In the genomic region with DNA sequence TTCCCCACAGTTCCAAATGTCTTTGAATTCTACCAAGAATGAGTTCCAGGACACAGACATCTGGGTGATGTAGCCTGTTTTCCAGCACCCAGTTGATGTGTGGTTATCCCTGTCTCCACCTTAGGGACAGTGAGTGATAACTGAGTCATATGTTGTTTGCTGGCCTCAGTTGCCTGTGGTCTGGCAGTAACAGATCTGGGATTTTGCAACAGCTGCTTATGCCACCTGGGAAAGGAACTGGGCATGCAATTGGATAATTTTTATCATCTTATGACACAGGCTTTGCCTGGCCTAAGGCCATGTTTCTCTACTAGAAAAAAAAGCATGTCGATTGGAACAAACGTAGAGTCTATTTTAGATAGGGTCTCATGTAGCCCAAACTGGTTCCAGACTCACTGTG, we compare ENCODE assay signal across 17 mouse cellular contexts. TPM values are rescaled to one million over a fixed set of nuclear protein-coding genes. Genes with fewer than 3 reads are reported as not detected.
DNase-seq lines count a peak whose midpoint lies in the region.
"Had no signal": no experiment of that assay in that cellular context is flagged by ENCODE, and none has a peak within 500 bp of the region (broad histone marks: within the 10 kb centered on the region; RNA-seq: fewer than 3 reads in every experiment).

No protein-coding gene starts in this region.

- intact Hi-C loops in left cerebral cortex, postnatal 14 days (cut with DNase I) = no loop called here
- intact Hi-C loops in heart, postnatal 14 days (cut with DNase I) = no loop called here

- DNase-seq in adrenal gland, adult 2 months = peak; percentile 51
- no peak for DNase-seq in adrenal gland, adult 18-20 months (ENCODE audit: low spot score in 2 of 2)
- DNase-seq in left cerebral cortex, postnatal 14 days (ENCODE audit: low spot score in 2 of 2) = peak; percentile 8 to 31
- DNase-seq in left cerebral cortex, adult 11 months (ENCODE audit: low spot score) = no peak
- peak; percentile 71 for DNase-seq in adipocyte (ENCODE audit: low spot score)
- DNase-seq in heart, postnatal 14 days = peak; percentile 37 to 51
- no peak for DNase-seq in ovary, postnatal 14 days (ENCODE audit: low spot score)
- no peak for DNase-seq in MN1 (ENCODE audit: low spot score)
- DNase-seq: kidney, adult 9 months; layer of hippocampus, postnatal 36 days; thymus, adult 2 months had no signal

RNA-seq across cellular contexts. Expression of gene Gm34302, which starts 43.9 kb away (rescaled TPM):
- not detected for total RNA-seq in adrenal gland, adult 2 months (2021)
- not detected in 2 replicates for polyA plus RNA-seq in adrenal gland, adult 2 months (2012; rRNA removed)
- not detected for total RNA-seq in adrenal gland, adult 18-20 months (2021)
- not detected for total RNA-seq in left cerebral cortex, postnatal 14 days (2021)
- total RNA-seq in heart, postnatal 14 days (2021) = 100 to 1,000 TPM; 303 to 346 TPM
- total RNA-seq: common myeloid progenitor, adult 5-6 weeks; layer of hippocampus, postnatal 36 days; MEL had no signal
- polyA plus RNA-seq: hindbrain, embryonic 13.5 days; liver, embryonic 12.5 days; neural tube, embryonic 11.5 days; small intestine, adult 2 months; thymus, adult 2 months had no signal

Comparison
In these comparisons a context has a peak if more than half of its experiments do, and no peak if none do; other contexts are left out.
1. DNase-seq: peak in adrenal gland, adult 2 months (single experiment), left cerebral cortex, postnatal 14 days (2 of 2), adipocyte (single experiment) and heart, postnatal 14 days (2 of 2); none in adrenal gland, adult 18-20 months (0 of 2), left cerebral cortex, adult 11 months (single experiment), ovary, postnatal 14 days (single experiment) and MN1 (single experiment).
2. RNA of gene Gm34302, which starts 43.9 kb away (total RNA-seq): 303 to 346 TPM in heart, postnatal 14 days; not detected in adrenal gland, adult 2 months, not detected in adrenal gland, adult 18-20 months and not detected in left cerebral cortex, postnatal 14 days; every median in the first group is over 100 times any median in the second.